Mouse (Mus musculus) CH12.LX (cell line): Measurements from ENCODE around the gene Nedd4. TPM values are rescaled to one million over a fixed set of nuclear protein-coding genes. Genes with fewer than 3 reads are reported as not detected.

ENCODE experiments used
- DNase-seq: peaks from one replicate; pipeline ENCODE4 v3.0.0-alpha.2; 2013; ENCODE audit errors: extremely low read depth
- H3K27ac ChIP-seq: 2 replicates; pipeline ENCODE4 v1.5.1; 2012; ENCODE audit warnings: low read depth, mild to moderate bottlenecking, control low read depth, moderate library complexity; ENCODE audit not compliant: insufficient read depth
- H3K27me3 ChIP-seq: replicated peaks from 2 replicates; pipeline ENCODE3; 2012; ENCODE audit warnings: inconsistent platforms
- H3K36me3 ChIP-seq, 2 experiments: replicated peaks in 1 of 2; 2 replicates each; pipeline versions ENCODE3 to v1.6.1; 2012; ENCODE audit warnings: inconsistent platforms in 1 of 2, low read length in 1 of 2, mild to moderate bottlenecking in 1 of 2, mixed read lengths in 1 of 2, moderate library complexity in 1 of 2; ENCODE audit not compliant: control insufficient read depth in 1 of 2, insufficient read depth in 1 of 2
- H3K4me1 ChIP-seq, 2 experiments: 2 replicates each; pipeline ENCODE4 v1.6.1; 2012; ENCODE audit warnings: inconsistent platforms in 1 of 2, moderate library complexity in 1 of 2; ENCODE audit not compliant: insufficient read depth in 2 of 2, control insufficient read depth in 1 of 2
- H3K4me2 ChIP-seq: 2 replicates; pipeline ENCODE4 v1.6.1; 2012; ENCODE audit warnings: low read depth, mild to moderate bottlenecking, control low read depth; ENCODE audit not compliant: poor library complexity, insufficient read depth, severe bottlenecking
- H3K4me3 ChIP-seq, 3 experiments: fragments of 150-350 bp in 1 of 3; sonication (generic) in 1 of 3; replicated peaks in 1 of 3; 2 replicates each; pipeline versions ENCODE3 to v1.5.1; 2011 to 2012; ENCODE audit warnings: low read depth in 2 of 3, low read length in 2 of 3, mild to moderate bottlenecking in 2 of 3, moderate library complexity in 2 of 3, control low read depth in 1 of 3, improper control_type of control experiment in 1 of 3, inconsistent platforms in 1 of 3, mixed read lengths in 1 of 3; ENCODE audit not compliant: poor library complexity in 1 of 3
- H3K79me2 ChIP-seq: replicated peaks from 2 replicates; pipeline ENCODE4 v1.6.1; 2012; ENCODE audit warnings: mild to moderate bottlenecking, moderate library complexity; ENCODE audit not compliant: control insufficient read depth, poor library complexity, insufficient read depth, severe bottlenecking; ENCODE audit errors: extremely low read depth
- H3K9ac ChIP-seq: 2 replicates; pipeline ENCODE4 v1.6.1; 2012; ENCODE audit warnings: low read depth, mild to moderate bottlenecking, control low read depth, moderate library complexity; ENCODE audit not compliant: insufficient read depth
- H3K9me3 ChIP-seq: replicated peaks from 2 replicates; pipeline ENCODE3; 2012; ENCODE audit warnings: low read length, inconsistent platforms, mixed read lengths
- CHD1 ChIP-seq: IDR thresholded peaks from 2 replicates; pipeline ENCODE4 v1.6.1; 2012; ENCODE audit warnings: low read depth, low read length, improper control_type of control experiment, inconsistent platforms
- CHD2 ChIP-seq: IDR thresholded peaks from 2 replicates; pipeline ENCODE4 v1.6.1; 2011; ENCODE audit warnings: low read length, improper control_type of control experiment
- E2F4 ChIP-seq: IDR thresholded peaks from 2 replicates; pipeline ENCODE4 v1.6.1; 2011; ENCODE audit warnings: low read depth, low read length, improper control_type of control experiment; ENCODE audit not compliant: insufficient replicate concordance
- ELF1 ChIP-seq: IDR thresholded peaks from 2 replicates; pipeline ENCODE4 v1.6.1; 2014; ENCODE audit warnings: low read depth, mild to moderate bottlenecking, inconsistent platforms, low read length, improper control_type of control experiment
- EP300 ChIP-seq: IDR thresholded peaks from 2 replicates; pipeline ENCODE4 v1.6.1; 2011; ENCODE audit warnings: low read length, improper control_type of control experiment
- ETS1 ChIP-seq: conservative IDR thresholded peaks from 2 replicates; pipeline ENCODE4 v1.6.1; 2012; ENCODE audit warnings: low read depth, mild to moderate bottlenecking, inconsistent platforms, low read length, improper control_type of control experiment, moderate library complexity
- GABPA ChIP-seq: IDR thresholded peaks from 2 replicates; pipeline ENCODE4 v1.6.1; 2012; ENCODE audit warnings: low read depth, low read length, improper control_type of control experiment, inconsistent platforms; ENCODE audit not compliant: insufficient replicate concordance
- JUND ChIP-seq: conservative IDR thresholded peaks from 2 replicates; pipeline ENCODE4 v1.6.1; 2011; ENCODE audit warnings: low read depth, low read length, improper control_type of control experiment
- MAFK ChIP-seq: IDR thresholded peaks from 2 replicates; pipeline ENCODE4 v1.6.1; 2011; ENCODE audit warnings: low read length, improper control_type of control experiment; ENCODE audit not compliant: insufficient replicate concordance
- MAX ChIP-seq: IDR thresholded peaks from 2 replicates; pipeline ENCODE4 v1.6.1; 2011; ENCODE audit warnings: low read length, improper control_type of control experiment
- MEF2A ChIP-seq: IDR thresholded peaks from 2 replicates; pipeline ENCODE4 v1.6.1; 2014; ENCODE audit warnings: low read depth, mild to moderate bottlenecking, inconsistent platforms, low read length, improper control_type of control experiment, borderline replicate concordance
- MXI1 ChIP-seq: IDR thresholded peaks from 2 replicates; pipeline ENCODE4 v1.6.1; 2011; ENCODE audit warnings: mild to moderate bottlenecking, low read depth, low read length, improper control_type of control experiment
- MYC ChIP-seq: IDR thresholded peaks from 2 replicates; pipeline ENCODE4 v1.6.1; 2011; ENCODE audit warnings: low read depth, mild to moderate bottlenecking, improper control_type of control experiment, low read length
- POLR2AphosphoS2 ChIP-seq: IDR thresholded peaks from 2 replicates; pipeline ENCODE4 v1.6.1; 2011; ENCODE audit warnings: low read depth, low read length, improper control_type of control experiment
- RCOR1 ChIP-seq: conservative IDR thresholded peaks from 2 replicates; pipeline ENCODE4 v1.6.1; 2012; ENCODE audit warnings: low read depth, mild to moderate bottlenecking, inconsistent platforms, low read length, improper control_type of control experiment
- SIN3A ChIP-seq: IDR thresholded peaks from 2 replicates; pipeline ENCODE4 v1.6.1; 2012; ENCODE audit warnings: low read length, improper control_type of control experiment, inconsistent platforms
- SMC3 ChIP-seq: IDR thresholded peaks from 2 replicates; pipeline ENCODE4 v1.6.1; 2011; ENCODE audit warnings: low read depth, low read length, improper control_type of control experiment
- TBP ChIP-seq: conservative IDR thresholded peaks from 2 replicates; pipeline ENCODE4 v1.6.1; 2011; ENCODE audit warnings: low read depth, low read length, improper control_type of control experiment
- UBTF ChIP-seq: IDR thresholded peaks from 2 replicates; pipeline ENCODE4 v1.6.1; 2012; ENCODE audit warnings: low read depth, mild to moderate bottlenecking, inconsistent platforms, low read length, improper control_type of control experiment, moderate library complexity
- USF1 ChIP-seq: IDR thresholded peaks from 2 replicates; pipeline ENCODE4 v1.6.1; 2014; ENCODE audit warnings: low read depth, mild to moderate bottlenecking, inconsistent platforms, low read length, improper control_type of control experiment
- USF2 ChIP-seq: conservative IDR thresholded peaks from 2 replicates; pipeline ENCODE4 v1.6.1; 2011; ENCODE audit warnings: low read depth, low read length, improper control_type of control experiment
- ZC3H11A ChIP-seq: IDR thresholded peaks from 2 replicates; pipeline ENCODE4 v1.6.1; 2012; ENCODE audit warnings: low read depth, mild to moderate bottlenecking, inconsistent platforms, low read length, improper control_type of control experiment
- ZKSCAN1 ChIP-seq: IDR thresholded peaks from 2 replicates; pipeline ENCODE4 v1.6.1; 2012; ENCODE audit warnings: low read depth, inconsistent platforms, low read length, improper control_type of control experiment, borderline replicate concordance
- ZNF384 ChIP-seq: IDR thresholded peaks from 2 replicates; pipeline ENCODE4 v1.6.1; 2012; ENCODE audit warnings: low read depth, low read length, improper control_type of control experiment, inconsistent platforms
- dilution Hi-C: fragments of 300-500 bp; cut with MboI; formaldehyde crosslinking; loops from 2 replicates; pipeline ENCODE4 v1.14.3; 2020; ENCODE audit warnings: low sequenced_read_pairs; ENCODE audit not compliant: extremely low pct_unique_long_range_greater_than_20kb, extremely low pct_ligation_motif_present
- in situ Hi-C: fragments of 300-500 bp; cut with MboI; formaldehyde crosslinking; loops from 3 replicates; pipeline ENCODE4 v1.14.3; 2019; ENCODE audit warnings: low sequenced_read_pairs, low pct_ligation_motif_present, low pct_unique_long_range_greater_than_20kb, mixed read lengths
- polyA plus RNA-seq: library from polyadenylated mRNA; unstranded; fragments of >175 nt; gene quantifications from 2 replicates; pipeline ENCODE4 v1.2.1, GENCODE M21; 2012; ENCODE audit warnings: low read depth; ENCODE audit not compliant: insufficient read length
- total RNA-seq, 2 experiments: library from RNA; depleted of rRNA; stranded (reverse); fragments of 300-350 nt in 1 of 2; fragments of >200 nt in 1 of 2; gene quantifications; 2 replicates each; pipeline ENCODE4 v1.2.3; 2012 to 2014

The Nedd4 gene
- total and polyA plus RNA-seq, 3 experiments: 56.9 to 211 (median 206) TPM

DNA sequence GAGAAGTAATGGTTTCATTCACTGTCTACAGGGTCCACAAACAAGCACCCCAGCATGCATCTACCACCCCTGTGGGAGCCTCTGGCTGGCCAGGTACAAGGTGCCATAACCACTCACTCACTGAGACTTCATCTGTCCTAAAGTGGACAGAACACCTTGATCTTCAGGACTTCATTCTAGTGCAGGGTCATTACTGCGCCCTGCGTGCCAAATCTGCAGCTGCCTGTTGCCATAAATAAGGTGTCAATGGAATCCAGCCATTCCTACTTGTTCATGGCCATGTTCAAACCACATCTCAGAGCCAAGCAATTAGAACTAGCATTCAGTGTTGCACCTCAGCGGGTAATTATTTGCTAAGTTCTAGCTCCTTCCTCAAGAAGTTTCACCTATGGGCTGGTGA lies 60.5 kb downstream of the Nedd4 start:
- in situ Hi-C loops (no loop called here), dilution Hi-C loops (no loop called here)
- no peak for DNase-seq
- no peak for TF ChIP-seq SMC3
- TF ChIP-seq RCOR1: no peak
- TF ChIP-seq TBP: no peak
- no peak for TF ChIP-seq MYC
- no peak for TF ChIP-seq JUND
- no peak for TF ChIP-seq UBTF
- no peak for TF ChIP-seq CHD2
- no peak for TF ChIP-seq MEF2A
- no peak for TF ChIP-seq ZC3H11A
- TF ChIP-seq E2F4: no peak
- no peak overlapping the region for H3K4me3 ChIP-seq
- H3K4me2 ChIP-seq: no peak overlapping the region
- no peaks in the 10 kb centered on the region for H3K4me1 ChIP-seq
- H3K9me3 ChIP-seq: no peaks in the 10 kb centered on the region
- H3K27ac ChIP-seq: no peak overlapping the region
- H3K9ac ChIP-seq: no peak overlapping the region
- H3K36me3 ChIP-seq: peaks cover 58 to 97% of the 10 kb centered on the region in 2 experiments
- H3K27me3 ChIP-seq: no peaks in the 10 kb centered on the region
- H3K79me2 ChIP-seq: no peaks in the 10 kb centered on the region

DNA sequence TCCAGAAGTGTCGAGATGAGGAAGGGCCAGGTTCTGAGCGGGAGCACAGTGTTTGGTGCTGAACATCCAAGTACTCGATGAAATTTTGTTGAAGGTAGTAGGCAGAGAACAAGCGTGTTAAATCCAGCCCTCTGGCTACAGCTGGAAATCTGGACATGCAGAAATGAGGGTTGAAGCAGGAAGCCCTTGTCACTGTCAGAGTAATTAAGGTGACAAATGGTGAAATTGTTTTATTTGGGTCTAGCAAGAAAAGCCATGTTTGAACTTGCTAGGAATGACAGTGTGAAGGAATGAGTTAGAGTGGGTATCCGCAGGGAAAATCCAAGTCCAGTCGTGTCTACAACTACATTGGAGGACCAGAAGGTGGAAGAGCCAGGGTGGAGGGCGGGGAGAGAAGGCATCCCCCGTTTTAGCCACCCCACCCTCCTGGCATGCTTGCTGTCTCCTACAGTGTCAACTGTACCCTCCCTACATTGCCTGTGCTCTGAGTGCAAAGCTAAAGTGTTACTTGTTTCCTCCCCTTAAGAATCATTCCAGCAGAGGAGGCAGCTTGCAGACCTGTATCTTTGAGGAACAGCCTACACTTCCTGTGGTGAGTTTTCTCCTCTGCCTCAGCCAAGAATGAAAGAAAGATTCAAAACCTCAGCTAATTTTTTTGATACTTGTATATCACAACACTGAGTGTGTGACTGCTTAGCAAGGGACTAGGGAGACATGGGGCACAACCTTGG lies 62.5 kb downstream of the Nedd4 start:
- Histone ChIP-seq H3K27me3 (no peaks in the 10 kb centered on the region), H3K4me1 (no peaks in the 10 kb centered on the region), H3K36me3 (peaks cover 46 to 91% of the 10 kb centered on the region in 2 experiments), H3K9ac (no peak overlapping the region), H3K79me2 (no peaks in the 10 kb centered on the region), H3K27ac (no peak overlapping the region), H3K4me2 (no peak overlapping the region), H3K4me3 (no peak overlapping the region), H3K9me3 (no peaks in the 10 kb centered on the region)
- in situ Hi-C loops: no loop called here
- DNase-seq: no peak
- TF ChIP-seq USF2 (no peak), MEF2A (no peak), MXI1 (no peak), GABPA (no peak), SIN3A (no peak), EP300 (no peak), CHD1 (no peak), ZNF384 (no peak), ELF1 (no peak), JUND (no peak), ZKSCAN1 (no peak), USF1 (no peak), POLR2AphosphoS2 (no peak), MAFK (no peak), MAX (no peak), ETS1 (no peak)
- dilution Hi-C loops: no loop called here
